Mouse (Mus musculus): Measurements from ENCODE around the gene Bdnf. TPM values are rescaled to one million over a fixed set of nuclear protein-coding genes. Genes with fewer than 3 reads are reported as not detected.

Gene Bdnf
- total and polyA plus RNA-seq, 3 experiments: 0.04 TPM; not detected in 2

- no peaks in the 10 kb centered on the region for H3K36me3 ChIP-seq (replicated peaks in 1 of 2; ENCODE audit: control insufficient read depth in 1 of 2, insufficient read depth in 1 of 2, low read length in 1 of 2)
- in situ Hi-C loops (cut with MboI; ENCODE audit: low pct_ligation_motif_present, low pct_unique_long_range_greater_than_20kb, low sequenced_read_pairs): loop anchor here (25.0 kb wide), 2 partner anchors 807 to 982 kb away; no protein-coding TSS in a partner anchor
- peak overlapping the region; percentile 69 for H3K4me2 ChIP-seq (ENCODE audit: insufficient read depth, low read depth, poor library complexity, severe bottlenecking)
- no peaks in the 10 kb centered on the region for H3K9me3 ChIP-seq (replicated peaks; ENCODE audit: low read length)
- dilution Hi-C loops (cut with MboI; ENCODE audit: extremely low pct_ligation_motif_present, extremely low pct_unique_long_range_greater_than_20kb, low sequenced_read_pairs): no loop called here
- peaks cover 0 to 14% of the 10 kb centered on the region in 2 experiments; a peak in 2 of 4 replicates for H3K4me1 ChIP-seq (ENCODE audit: control insufficient read depth in 1 of 2, insufficient read depth in 2 of 2)
- no peak overlapping the region for H3K27ac ChIP-seq (ENCODE audit: insufficient read depth, low read depth)
- peak overlapping the region in 2 of 3 experiments; percentile 6 to 47 for H3K4me3 ChIP-seq (replicated peaks in 1 of 3; ENCODE audit: low read depth in 2 of 3, low read length in 2 of 3, poor library complexity in 1 of 3)
- DNase-seq (ENCODE audit: extremely low read depth): no peak
- H3K79me2 ChIP-seq (replicated peaks; ENCODE audit: control insufficient read depth, extremely low read depth, insufficient read depth, poor library complexity, severe bottlenecking): no peaks in the 10 kb centered on the region
- no peaks in the 10 kb centered on the region for H3K27me3 ChIP-seq (replicated peaks)
- H3K9ac ChIP-seq (ENCODE audit: insufficient read depth, low read depth): 0 out of 2 replicates have a peak overlapping the region, but pooled peaks have one; percentile 11
- TF ChIP-seq ZMIZ1 (IDR thresholded peaks at IDR 0.05; ENCODE audit: low read depth, low read length) (no peak), SMC3 (IDR thresholded peaks at IDR 0.05; ENCODE audit: low read depth, low read length) (no peak), GABPA (IDR thresholded peaks at IDR 0.05; ENCODE audit: insufficient replicate concordance, low read depth, low read length) (no peak), KAT2A (IDR thresholded peaks at IDR 0.05; ENCODE audit: insufficient replicate concordance, low read length) (no peak), MXI1 (IDR thresholded peaks at IDR 0.05; ENCODE audit: low read depth, low read length) (no peak), EP300 (IDR thresholded peaks at IDR 0.05; ENCODE audit: low read length) (no peak), MAX (IDR thresholded peaks at IDR 0.05; ENCODE audit: low read length) (no peak), NELFE (IDR thresholded peaks at IDR 0.05; ENCODE audit: low read depth, low read length) (no peak), TBP (conservative IDR thresholded peaks at IDR 0.05; ENCODE audit: low read depth, low read length) (no peak), ELF1 (IDR thresholded peaks at IDR 0.05; ENCODE audit: low read depth, low read length) (no peak)
Measured at GRCm38 (mm10) chr2:109694116-109694837, 19.8 kb downstream of the Bdnf start.

- peak overlapping the region in 2 of 3 experiments; percentile 20 to 47 for H3K4me3 ChIP-seq (replicated peaks in 1 of 3; ENCODE audit: low read depth in 2 of 3, low read length in 2 of 3, poor library complexity in 1 of 3)
- H3K27ac ChIP-seq (ENCODE audit: insufficient read depth, low read depth): no peak overlapping the region
- dilution Hi-C loops (cut with MboI; ENCODE audit: extremely low pct_ligation_motif_present, extremely low pct_unique_long_range_greater_than_20kb, low sequenced_read_pairs): no loop called here
- no peak for TF ChIP-seq ZMIZ1 (IDR thresholded peaks at IDR 0.05; ENCODE audit: low read depth, low read length)
- TF ChIP-seq IRF4 (IDR thresholded peaks at IDR 0.05; ENCODE audit: low read depth, low read length): no peak
- no peak for TF ChIP-seq RCOR1 (conservative IDR thresholded peaks at IDR 0.05; ENCODE audit: low read depth, low read length)
- TF ChIP-seq NELFE (IDR thresholded peaks at IDR 0.05; ENCODE audit: low read depth, low read length): no peak
- TF ChIP-seq MXI1 (IDR thresholded peaks at IDR 0.05; ENCODE audit: low read depth, low read length): no peak
- TF ChIP-seq HCFC1 (IDR thresholded peaks at IDR 0.05; ENCODE audit: low read depth, low read length): no peak
- no peak for TF ChIP-seq JUND (conservative IDR thresholded peaks at IDR 0.05; ENCODE audit: low read depth, low read length)
- TF ChIP-seq TBP (conservative IDR thresholded peaks at IDR 0.05; ENCODE audit: low read depth, low read length): no peak
- no peak for TF ChIP-seq MAFK (IDR thresholded peaks at IDR 0.05; ENCODE audit: insufficient replicate concordance, low read length)
- no peak for TF ChIP-seq MAX (IDR thresholded peaks at IDR 0.05; ENCODE audit: low read length)
- peak; percentile 11; the same call in 1 of the 2 replicates for TF ChIP-seq ZC3H11A (IDR thresholded peaks at IDR 0.05; ENCODE audit: low read depth, low read length)
- no peak for TF ChIP-seq EP300 (IDR thresholded peaks at IDR 0.05; ENCODE audit: low read length)
- no peak for TF ChIP-seq MEF2A (IDR thresholded peaks at IDR 0.05; ENCODE audit: borderline replicate concordance, low read depth, low read length)
- TF ChIP-seq RAD21 (IDR thresholded peaks at IDR 0.05; ENCODE audit: low read depth, low read length): peak; percentile 75
- TF ChIP-seq SMC3 (IDR thresholded peaks at IDR 0.05; ENCODE audit: low read depth, low read length): peak; percentile 57
- TF ChIP-seq USF1 (IDR thresholded peaks at IDR 0.05; ENCODE audit: low read depth, low read length): no peak
- no peak for TF ChIP-seq UBTF (IDR thresholded peaks at IDR 0.05; ENCODE audit: low read depth, low read length)
- no peak for TF ChIP-seq MYC (IDR thresholded peaks at IDR 0.05; ENCODE audit: low read depth, low read length)
- no peak for TF ChIP-seq POLR2A (IDR thresholded peaks at IDR 0.05; ENCODE audit: low read depth, low read length)
- no peak for TF ChIP-seq NRF1 (IDR thresholded peaks at IDR 0.05; ENCODE audit: low read depth, low read length)
- peak; percentile 70; the same call in 1 of the 2 replicates for TF ChIP-seq CHD2 (IDR thresholded peaks at IDR 0.05; ENCODE audit: low read length)
- TF ChIP-seq SIN3A (IDR thresholded peaks at IDR 0.05; ENCODE audit: low read length): no peak
- TF ChIP-seq KAT2A (IDR thresholded peaks at IDR 0.05; ENCODE audit: insufficient replicate concordance, low read length): no peak
- TF ChIP-seq CHD1 (IDR thresholded peaks at IDR 0.05; ENCODE audit: low read depth, low read length): no peak
- TF ChIP-seq E2F4 (IDR thresholded peaks at IDR 0.05; ENCODE audit: insufficient replicate concordance, low read depth, low read length): no peak
- TF ChIP-seq ELF1 (IDR thresholded peaks at IDR 0.05; ENCODE audit: low read depth, low read length): no peak
- TF ChIP-seq TCF12 (IDR thresholded peaks at IDR 0.05; ENCODE audit: low read depth, low read length): no peak
- TF ChIP-seq ZKSCAN1 (IDR thresholded peaks at IDR 0.05; ENCODE audit: borderline replicate concordance, low read depth, low read length): no peak
Measured at GRCm38 (mm10) chr2:109694838-109695225, 20.3 kb downstream of the Bdnf start.

More at GRCm38 (mm10) chr2:109694838-109695225, 20.3 kb downstream of the Bdnf start:
- H3K9ac ChIP-seq (ENCODE audit: insufficient read depth, low read depth): 0 out of 2 replicates have a peak overlapping the region, but pooled peaks have one; percentile 11
- no peaks in the 10 kb centered on the region for H3K79me2 ChIP-seq (replicated peaks; ENCODE audit: control insufficient read depth, extremely low read depth, insufficient read depth, poor library complexity, severe bottlenecking)
- H3K4me1 ChIP-seq (ENCODE audit: control insufficient read depth in 1 of 2, insufficient read depth in 2 of 2): peaks cover 0 to 14% of the 10 kb centered on the region in 2 experiments; a peak in 2 of 4 replicates
- peak; percentile 84 for DNase-seq (ENCODE audit: extremely low read depth)
- no peaks in the 10 kb centered on the region for H3K27me3 ChIP-seq (replicated peaks)
- H3K9me3 ChIP-seq (replicated peaks; ENCODE audit: low read length): no peaks in the 10 kb centered on the region
- no peaks in the 10 kb centered on the region for H3K36me3 ChIP-seq (replicated peaks in 1 of 2; ENCODE audit: control insufficient read depth in 1 of 2, insufficient read depth in 1 of 2, low read length in 1 of 2)
- peak overlapping the region; percentile 69 for H3K4me2 ChIP-seq (ENCODE audit: insufficient read depth, low read depth, poor library complexity, severe bottlenecking)
- in situ Hi-C loops (cut with MboI; ENCODE audit: low pct_ligation_motif_present, low pct_unique_long_range_greater_than_20kb, low sequenced_read_pairs): loop anchor here (25.0 kb wide), 2 partner anchors 808 to 983 kb away; no protein-coding TSS in a partner anchor
